Mouse (Mus musculus) embryonic facial prominence, embryonic 14.5 days (tissue): ENCODE results near the gene Cc2d1a. TPM values are rescaled to one million over a fixed set of nuclear protein-coding genes. Genes with fewer than 3 reads are reported as not detected.
A peak's percentile ranks its signal among the peaks of the same experiment; 100 is the strongest.

Experiments used
- ATAC-seq: fragments of 200-750 bp; cut with Nextera tagmentation; 2 replicates; pipeline ENCODE4 v1.8.0; 2017; ENCODE audit warnings: low read depth, moderate number of reproducible peaks, moderate TSS enrichment
- DNase-seq: peaks from one replicate; pipeline ENCODE4 v3.0.0-alpha.2; 2015; ENCODE audit warnings: low spot score
- H3K27ac ChIP-seq: fragments of 300-500 bp; sonication (generic); replicated peaks from 2 replicates; pipeline ENCODE4 v1.5.1; 2014; ENCODE audit warnings: low read depth, mild to moderate bottlenecking, low read length, moderate library complexity
- H3K27me3 ChIP-seq: fragments of 300-500 bp; sonication (generic); replicated peaks from 2 replicates; pipeline ENCODE4 v1.6.1; 2014; ENCODE audit warnings: low read length; ENCODE audit not compliant: control insufficient read depth, insufficient read depth
- H3K36me3 ChIP-seq: fragments of 300-500 bp; sonication (generic); 2 replicates; pipeline ENCODE4 v1.6.1; 2014; ENCODE audit warnings: low read length, mixed read lengths; ENCODE audit not compliant: control insufficient read depth, insufficient read depth
- H3K4me1 ChIP-seq: fragments of 300-500 bp; sonication (generic); 2 replicates; pipeline ENCODE4 v1.6.1; 2014; ENCODE audit warnings: antibody characterized with exemption, low read length; ENCODE audit not compliant: control insufficient read depth, insufficient read depth
- H3K4me2 ChIP-seq: fragments of 300-500 bp; sonication (generic); 2 replicates; pipeline ENCODE4 v1.6.1; 2014; ENCODE audit warnings: low read depth, mild to moderate bottlenecking, low read length, moderate library complexity, mixed read lengths
- H3K4me3 ChIP-seq: fragments of 300-500 bp; sonication (generic); 2 replicates; pipeline ENCODE4 v1.5.1; 2014; ENCODE audit warnings: low read depth, mild to moderate bottlenecking, low read length
- H3K9ac ChIP-seq: fragments of 300-500 bp; sonication (generic); 2 replicates; pipeline ENCODE4 v1.6.1; 2014; ENCODE audit warnings: low read depth, mild to moderate bottlenecking, low read length, moderate library complexity, mixed read lengths
- H3K9me3 ChIP-seq: fragments of 300-500 bp; sonication (generic); 2 replicates; pipeline ENCODE4 v1.6.1; 2016; ENCODE audit warnings: low read length; ENCODE audit not compliant: control insufficient read depth
- WGBS: fragments of 180-500 bp; shearing (Covaris S2); extraction: QIAGEN DNeasy Blood & Tissue Kit; methylation state at CpG from one replicate; pipeline ENCODE4 v1.1.7; 2014; 5-methylcytosine and 5-hydroxymethylcytosine counted together
- polyA plus RNA-seq: library from polyadenylated mRNA; unstranded; fragments of >200 nt; fragmentation: Nextera tagmentation; extraction: Ambion mirVana; gene quantifications from 2 replicates; pipeline ENCODE4 v1.2.1, GENCODE M21; 2014

The Cc2d1a gene
- polyA plus RNA-seq, 1 experiment from 2014 or later = 20.2 TPM

DNA sequence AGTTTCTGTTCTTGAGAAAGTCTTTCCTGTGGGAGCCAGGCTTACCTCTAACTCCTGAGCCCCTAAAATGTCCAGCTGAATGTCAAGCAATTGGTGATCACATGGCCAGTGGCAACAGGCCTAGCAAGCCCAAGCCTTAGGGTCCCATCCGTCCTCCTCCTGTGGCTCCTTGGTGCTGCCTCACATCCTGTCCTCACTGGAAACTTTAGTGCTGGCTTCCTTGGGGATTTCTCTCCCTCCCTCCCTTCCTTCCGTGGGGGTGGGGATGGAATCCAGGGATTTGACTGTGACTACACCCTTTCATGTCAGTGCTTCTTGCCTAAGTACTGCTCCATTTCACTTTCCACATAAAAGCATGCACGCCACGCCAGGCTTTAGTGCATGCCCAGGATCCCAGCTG lies 41.9 kb upstream of the Cc2d1a start:
- Histone ChIP-seq H3K4me2 (no peak overlapping the region), H3K27me3 (no peaks in the 10 kb centered on the region), H3K4me1 (peaks cover 29% of the 10 kb centered on the region), H3K4me3 (no peak overlapping the region), H3K36me3 (no peaks in the 10 kb centered on the region), H3K9ac (no peak overlapping the region), H3K9me3 (no peaks in the 10 kb centered on the region), H3K27ac (peak overlapping the region; percentile 28; the same call in 1 of the 2 replicates)
- ATAC-seq (no peak), DNase-seq (no peak)
- 49% methylated on average over 4 of the region's 4 CpGs for WGBS

DNA sequence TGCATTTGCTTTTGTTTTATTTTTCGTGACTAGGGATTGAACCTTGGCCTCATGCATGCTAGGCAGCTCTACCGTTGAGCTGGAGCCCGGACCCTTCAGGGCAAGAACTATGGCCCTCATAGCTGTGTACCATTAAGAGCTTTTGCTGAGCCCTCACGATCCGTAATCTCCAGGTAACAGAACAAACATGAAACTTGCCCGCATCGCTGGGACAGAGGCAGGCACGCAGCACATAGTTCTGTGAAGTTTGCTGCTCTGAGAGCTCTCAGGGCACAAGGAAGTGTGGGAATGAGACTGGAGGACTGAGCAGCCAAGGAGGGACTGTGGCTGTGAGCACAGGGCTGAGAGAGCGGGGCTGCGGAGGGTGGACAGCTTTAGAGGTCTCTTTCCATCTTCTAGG lies 40.9 kb upstream of the Cc2d1a start:
- WGBS = 83% methylated on average over 10 of the region's 10 CpGs
- Histone ChIP-seq H3K4me3 (no peak overlapping the region), H3K27ac (no peak overlapping the region), H3K4me1 (peaks cover 36% of the 10 kb centered on the region), H3K9me3 (no peaks in the 10 kb centered on the region), H3K9ac (no peak overlapping the region), H3K4me2 (no peak overlapping the region), H3K36me3 (no peaks in the 10 kb centered on the region), H3K27me3 (no peaks in the 10 kb centered on the region)
- no peak for DNase-seq
- ATAC-seq = no peak

DNA sequence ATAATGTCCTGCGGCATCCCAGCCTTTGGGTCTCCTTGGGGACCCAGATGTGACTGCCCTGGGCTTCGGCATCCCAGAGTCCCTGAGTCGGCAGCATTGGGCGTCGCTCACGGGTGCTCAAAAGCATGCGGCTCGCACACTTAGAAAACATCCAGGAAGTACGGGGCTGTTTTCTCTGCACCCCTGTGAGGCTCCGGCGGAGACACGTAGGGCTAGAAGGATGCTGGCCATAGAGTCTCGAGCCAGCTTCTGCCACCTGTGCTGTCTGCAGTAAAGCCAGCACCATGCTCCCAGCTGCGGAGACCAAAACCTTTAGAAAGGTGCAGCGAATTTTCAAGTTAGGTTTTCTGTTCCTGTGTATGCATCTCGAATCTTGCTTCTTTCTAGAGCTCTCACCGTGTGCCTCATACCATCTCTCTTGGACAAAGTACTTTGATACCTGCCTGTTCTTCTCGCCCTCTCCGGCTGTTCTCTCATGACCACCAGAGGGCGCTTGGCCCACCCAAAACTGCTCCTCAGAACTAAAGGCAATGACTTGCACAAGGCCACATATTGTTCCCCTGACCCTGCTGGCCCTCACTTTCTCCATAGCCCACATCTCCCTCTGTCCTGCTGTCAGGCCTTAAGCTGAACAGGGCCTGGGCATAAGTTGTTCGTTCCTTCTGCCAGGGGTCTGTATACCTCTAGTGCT lies 39.5 kb upstream of the Cc2d1a start:
- H3K4me1 ChIP-seq = peaks cover 32% of the 10 kb centered on the region
- 7% methylated on average over 21 of the region's 21 CpGs for WGBS
- peak overlapping the region; percentile 63 for H3K27ac ChIP-seq
- no peaks in the 10 kb centered on the region for H3K9me3 ChIP-seq
- H3K9ac ChIP-seq = peak overlapping the region; percentile 56
- H3K4me3 ChIP-seq = peak overlapping the region; percentile 41
- H3K36me3 ChIP-seq = no peaks in the 10 kb centered on the region
- ATAC-seq (no peak), DNase-seq (no peak)
- H3K4me2 ChIP-seq = peak overlapping the region; percentile 85
- no peaks in the 10 kb centered on the region for H3K27me3 ChIP-seq

DNA sequence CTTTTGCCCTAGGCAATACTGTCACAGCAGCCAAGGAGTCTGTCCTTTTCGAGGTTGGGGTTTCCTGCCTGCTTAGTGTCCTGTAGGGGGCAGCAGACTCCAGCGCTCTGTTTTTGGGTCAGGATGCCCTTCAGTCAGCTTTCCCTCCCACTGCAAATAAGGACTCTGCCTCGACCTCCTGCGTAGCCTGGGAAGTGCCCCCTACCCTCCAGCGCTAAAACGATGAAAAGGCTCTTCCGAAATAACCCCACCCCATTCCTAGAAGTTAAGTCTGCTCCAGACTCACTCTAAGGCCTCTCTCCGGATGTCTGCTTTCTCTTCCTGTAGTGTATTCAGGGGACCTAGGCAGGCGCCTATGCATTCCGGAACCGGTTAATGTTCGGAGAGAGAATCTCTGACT lies 38.8 kb upstream of the Cc2d1a start:
- 0% methylated on average over 12 of the region's 12 CpGs for WGBS
- DNase-seq (peak; percentile 89), ATAC-seq (peak; percentile 16)
- no peaks in the 10 kb centered on the region for H3K27me3 ChIP-seq
- peak overlapping the region; percentile 63 for H3K27ac ChIP-seq
- H3K9ac ChIP-seq = peak overlapping the region; percentile 56
- H3K4me2 ChIP-seq = peak overlapping the region; percentile 85
- no peaks in the 10 kb centered on the region for H3K36me3 ChIP-seq
- H3K4me3 ChIP-seq = peak overlapping the region; percentile 41
- peaks cover 27% of the 10 kb centered on the region for H3K4me1 ChIP-seq
- H3K9me3 ChIP-seq = no peaks in the 10 kb centered on the region

DNA sequence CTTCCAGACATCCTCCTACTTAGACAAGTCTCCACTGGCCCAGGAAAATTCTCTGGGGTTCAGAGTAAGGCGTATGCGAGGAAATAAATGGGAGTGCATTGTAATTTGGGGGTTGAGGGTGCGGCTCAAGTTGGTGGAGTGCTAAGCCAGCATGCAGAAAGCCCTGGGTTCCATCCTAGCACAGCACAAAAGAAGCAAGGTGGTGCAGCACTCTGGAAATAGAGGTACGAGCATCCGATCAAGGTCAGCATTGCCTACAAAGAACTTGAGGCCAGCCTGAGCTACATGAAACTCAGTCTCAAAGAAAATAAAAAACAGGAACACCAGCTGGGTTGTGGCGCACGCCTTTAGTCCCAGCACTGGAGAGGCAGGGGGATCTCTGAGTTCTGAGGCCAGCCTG lies 37.4 kb upstream of the Cc2d1a start, which contains the start of gene Nanos3:
TSS of gene Nanos3 (minus strand) at position 101 of the 400 bp plus-strand sequence.
- Histone ChIP-seq H3K36me3 (no peaks in the 10 kb centered on the region), H3K4me1 (peaks cover 37% of the 10 kb centered on the region), H3K9me3 (no peaks in the 10 kb centered on the region), H3K27ac (peak within 1 kb of the TSS; percentile 94), H3K4me2 (peak within 1 kb of the TSS; percentile 90), H3K9ac (peak within 1 kb of the TSS; percentile 98), H3K4me3 (peak within 1 kb of the TSS; percentile 88), H3K27me3 (no peaks in the 10 kb centered on the region)
- DNase-seq (no peak), ATAC-seq (no peak)
- WGBS = 90% methylated on average over 7 of the region's 7 CpGs

DNA sequence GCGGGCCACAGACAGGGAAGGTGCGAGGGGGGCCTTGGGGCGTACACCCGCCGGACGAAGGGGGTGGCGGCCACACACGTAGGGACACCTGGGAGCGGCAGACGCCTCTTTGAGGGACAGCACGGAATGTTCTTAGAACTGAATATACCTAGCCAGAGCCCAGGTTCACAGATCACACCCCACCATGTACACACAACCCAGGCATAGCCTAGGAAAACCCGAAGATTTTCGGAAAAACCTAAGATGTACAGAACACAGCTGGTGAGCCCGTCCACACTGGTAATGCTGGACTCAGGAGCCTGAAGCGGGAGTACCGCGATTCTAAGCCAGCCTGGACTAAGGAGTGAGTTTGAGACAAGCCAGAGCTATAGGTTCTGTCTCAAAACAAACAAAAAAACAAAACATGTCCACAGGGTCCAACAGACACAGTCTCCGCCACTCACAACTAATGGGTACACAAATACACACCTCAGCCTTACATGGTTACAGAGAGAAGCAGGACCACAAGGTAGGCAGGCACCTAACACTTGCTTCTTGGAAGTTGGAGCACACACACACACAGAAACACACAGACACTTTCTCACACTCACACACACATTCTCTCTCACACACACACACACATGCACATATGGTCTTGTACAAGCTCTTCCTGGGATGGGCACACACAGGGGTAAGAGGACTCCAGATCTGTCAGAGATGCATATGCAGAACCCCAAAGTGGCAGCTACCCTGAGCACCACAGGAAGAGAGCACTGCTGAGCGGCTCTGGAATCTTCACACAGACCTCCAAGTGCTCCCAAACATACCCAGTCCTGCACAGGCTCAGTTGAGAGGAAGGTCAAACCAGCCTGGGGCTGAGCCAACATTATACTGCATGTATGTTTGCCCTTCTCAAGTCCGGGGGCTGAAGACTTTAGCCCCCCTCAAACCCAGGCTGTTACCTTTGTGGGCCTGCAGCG lies 36.6 kb upstream of the Cc2d1a start:
- peak overlapping the region; percentile 88 for H3K4me3 ChIP-seq
- H3K27ac ChIP-seq = peak overlapping the region; percentile 94
- H3K36me3 ChIP-seq = no peaks in the 10 kb centered on the region
- peak overlapping the region; percentile 98 for H3K9ac ChIP-seq
- no peak for DNase-seq
- ATAC-seq = no peak
- H3K9me3 ChIP-seq = no peaks in the 10 kb centered on the region
- peaks cover 45% of the 10 kb centered on the region for H3K4me1 ChIP-seq
- H3K27me3 ChIP-seq = no peaks in the 10 kb centered on the region
- peak overlapping the region; percentile 90 for H3K4me2 ChIP-seq
- WGBS = 17% methylated on average over 18 of the region's 21 CpGs

DNA sequence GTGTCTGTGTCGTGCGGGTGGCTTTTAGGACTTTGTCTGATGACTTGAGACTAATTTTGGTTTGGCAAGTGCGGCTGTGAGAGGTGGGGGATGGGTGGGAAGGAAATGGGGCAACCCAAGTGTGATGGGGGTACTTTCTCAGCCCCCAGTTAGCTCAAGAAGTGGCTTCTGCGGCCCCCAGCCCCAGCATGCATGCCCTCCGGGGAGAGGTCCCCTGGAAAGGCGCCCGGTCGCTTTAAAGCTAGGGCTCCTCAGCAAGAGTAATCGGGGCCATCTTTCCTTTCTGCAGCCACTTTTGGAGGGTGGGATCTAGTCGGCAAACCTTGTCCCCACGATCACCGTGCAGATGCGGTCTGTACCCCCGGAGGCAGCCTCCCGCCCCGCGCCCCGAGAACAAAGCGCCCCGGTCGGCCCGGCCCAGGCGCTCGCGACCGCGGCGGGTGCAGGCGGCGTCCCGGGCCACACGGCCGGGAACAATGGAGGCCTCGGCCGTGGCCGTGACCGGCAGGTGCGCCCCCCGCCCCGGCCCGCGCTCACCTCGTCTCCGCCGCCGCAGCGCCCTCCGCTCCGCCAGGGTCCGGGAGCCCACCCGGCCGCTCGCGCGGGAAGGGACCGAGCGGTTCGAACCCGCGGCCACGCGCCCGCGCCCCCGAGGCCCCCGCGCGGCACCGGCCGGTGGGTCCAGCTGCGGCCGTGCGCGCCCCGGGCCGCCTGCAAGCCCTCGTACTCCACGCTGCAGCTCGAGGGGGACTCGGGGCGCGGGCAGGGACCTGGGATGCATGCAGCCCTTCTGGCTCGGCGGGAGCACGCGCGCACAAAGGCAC lies 35.7 kb upstream of the Cc2d1a start:
- peak overlapping the region; percentile 90 for H3K4me2 ChIP-seq
- no peaks in the 10 kb centered on the region for H3K36me3 ChIP-seq
- peaks cover 45% of the 10 kb centered on the region for H3K4me1 ChIP-seq
- DNase-seq (peak; percentile 44), ATAC-seq (peak; percentile 54)
- H3K9me3 ChIP-seq = no peaks in the 10 kb centered on the region
- H3K27ac ChIP-seq = peak overlapping the region; percentile 94
- under 1% methylated on average over 23 of the region's 87 CpGs for WGBS
- H3K4me3 ChIP-seq = peak overlapping the region; percentile 88
- H3K27me3 ChIP-seq = no peaks in the 10 kb centered on the region
- H3K9ac ChIP-seq = peak overlapping the region; percentile 98

DNA sequence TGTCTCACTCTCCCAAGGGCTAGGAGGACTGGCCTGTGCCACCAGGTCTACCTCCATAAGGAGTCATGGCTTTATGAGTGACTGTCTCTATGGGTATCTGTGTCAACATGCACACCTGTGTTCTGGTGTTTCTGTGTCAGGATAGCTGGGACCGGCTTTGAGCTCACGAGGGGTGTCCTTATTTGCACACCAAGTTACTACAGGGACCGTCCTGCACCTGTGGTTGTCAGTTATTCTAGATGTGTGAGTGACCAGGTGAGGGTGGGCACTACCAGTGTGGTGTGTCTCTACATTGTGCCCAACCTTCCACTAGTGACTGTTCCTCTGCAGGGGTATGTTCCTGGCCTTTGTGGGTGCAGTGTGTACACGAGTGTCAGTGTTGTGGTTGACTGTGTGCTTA lies 35.1 kb upstream of the Cc2d1a start:
- ATAC-seq (no peak), DNase-seq (no peak)
- Histone ChIP-seq H3K9ac (peak overlapping the region; percentile 98), H3K4me2 (peak overlapping the region; percentile 90), H3K36me3 (no peaks in the 10 kb centered on the region), H3K4me3 (peak overlapping the region; percentile 88), H3K27me3 (no peaks in the 10 kb centered on the region), H3K4me1 (peaks cover 45% of the 10 kb centered on the region), H3K9me3 (no peaks in the 10 kb centered on the region), H3K27ac (peak overlapping the region; percentile 94)
- WGBS = 49% methylated on average over 4 of the region's 4 CpGs
